Mouse (Mus musculus): ENCODE results near the gene Ms4a8a. TPM values are rescaled to one million over a fixed set of nuclear protein-coding genes. Genes with fewer than 3 reads are reported as not detected.
"Not testable (repeated sequence)": the region's sequence is repeated elsewhere in the genome, so short reads cannot be mapped to it uniquely, and the experiment has no call there.

The Ms4a8a gene
- polyA plus RNA-seq, 1 experiment from 2014 or later, result 9.1 TPM

DNA sequence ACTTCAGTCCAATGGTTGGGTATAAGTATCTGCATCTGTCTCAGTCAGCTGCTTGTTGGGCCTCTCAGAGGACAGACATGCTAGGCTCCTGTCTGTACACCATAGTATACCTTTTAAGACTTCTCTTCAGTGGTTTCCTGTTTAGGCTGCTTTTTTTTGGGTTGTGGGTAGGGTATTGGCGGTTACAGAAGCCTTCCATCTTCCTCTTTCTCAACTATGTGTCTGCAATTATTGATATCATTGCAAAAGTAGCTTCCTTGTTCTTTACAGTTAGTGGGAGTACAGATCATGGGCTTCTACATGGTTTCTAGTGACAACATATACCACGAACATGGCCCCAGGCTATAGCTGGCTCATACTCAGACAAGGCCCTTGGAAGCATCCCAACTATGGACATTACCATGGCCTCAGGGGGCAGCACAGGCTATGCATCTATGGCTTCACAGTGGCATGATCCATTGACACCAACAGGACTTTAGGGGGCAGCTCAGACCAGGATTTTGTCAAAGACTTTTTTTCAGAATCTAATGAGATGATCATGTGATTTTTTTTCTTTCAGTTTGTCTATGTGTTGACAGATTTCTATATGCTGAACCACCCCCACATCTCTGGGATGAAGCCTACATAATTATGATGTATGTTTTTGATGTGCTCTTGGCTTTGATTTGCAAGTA lies 15.6 kb downstream of the Ms4a8a start:
- H3K9ac ChIP-seq (replicated peaks; ENCODE audit: low read depth, low read length), result no peak overlapping the region
- H3K27ac ChIP-seq (ENCODE audit: low read length), result no peak overlapping the region
- no peaks in the 10 kb centered on the region for H3K27me3 ChIP-seq (ENCODE audit: control insufficient read depth, insufficient read depth, low read length)
- ATAC-seq (ENCODE audit: insufficient number of reproducible peaks, insufficient read depth, low FRiP score, low read depth), result no peak
- no peaks in the 10 kb centered on the region for H3K9me3 ChIP-seq (ENCODE audit: control insufficient read depth, low read depth, low read length)
- 79% methylated on average over 2 of the region's 2 CpGs for WGBS
- H3K4me3 ChIP-seq (ENCODE audit: low read depth, low read length), result no peak overlapping the region
- no peaks in the 10 kb centered on the region for H3K4me1 ChIP-seq (ENCODE audit: control insufficient read depth, insufficient read depth, low read length)
- H3K4me2 ChIP-seq (replicated peaks; ENCODE audit: low read depth, low read length), result no peak overlapping the region
- H3K36me3 ChIP-seq (ENCODE audit: control insufficient read depth, insufficient read depth, low read length), result no peaks in the 10 kb centered on the region

DNA sequence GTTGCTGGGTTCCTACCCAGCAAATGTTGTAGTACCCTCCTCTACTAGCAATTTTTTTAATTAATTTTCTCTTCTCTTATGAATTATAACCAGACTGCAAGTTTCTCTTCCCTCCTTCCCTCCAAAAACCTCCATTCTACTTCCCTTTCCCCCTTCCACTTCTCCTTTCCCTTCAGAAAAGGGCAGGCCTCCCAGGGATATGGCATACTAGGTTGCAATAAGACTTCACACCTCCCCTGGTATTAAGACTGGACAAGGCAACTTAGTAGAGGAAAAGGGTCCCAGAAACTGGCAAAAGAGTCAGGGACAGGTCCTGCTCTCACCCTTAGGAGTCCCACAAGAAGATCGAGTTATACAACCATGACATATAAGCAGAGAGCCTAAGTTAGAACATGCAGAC lies 20.0 kb downstream of the Ms4a8a start:
- Histone ChIP-seq H3K27me3 (ENCODE audit: control insufficient read depth, insufficient read depth, low read length) (no peaks in the 10 kb centered on the region), H3K27ac (ENCODE audit: low read length) (no peak overlapping the region), H3K9me3 (ENCODE audit: control insufficient read depth, low read depth, low read length) (no peaks in the 10 kb centered on the region), H3K4me2 (replicated peaks; ENCODE audit: low read depth, low read length) (no peak overlapping the region), H3K9ac (replicated peaks; ENCODE audit: low read depth, low read length) (no peak overlapping the region), H3K36me3 (ENCODE audit: control insufficient read depth, insufficient read depth, low read length) (no peaks in the 10 kb centered on the region), H3K4me1 (ENCODE audit: control insufficient read depth, insufficient read depth, low read length) (no peaks in the 10 kb centered on the region), H3K4me3 (ENCODE audit: low read depth, low read length) (no peak overlapping the region)
- 76% methylated on average over 1 of the region's 1 CpGs for WGBS
- ATAC-seq (ENCODE audit: insufficient number of reproducible peaks, insufficient read depth, low FRiP score, low read depth), result no peak

- Histone ChIP-seq H3K4me2 (replicated peaks; ENCODE audit: low read depth, low read length) (no peak overlapping the region), H3K9ac (replicated peaks; ENCODE audit: low read depth, low read length) (no peak overlapping the region), H3K27ac (ENCODE audit: low read length) (no peak overlapping the region), H3K27me3 (ENCODE audit: control insufficient read depth, insufficient read depth, low read length) (no peaks in the 10 kb centered on the region), H3K4me3 (ENCODE audit: low read depth, low read length) (no peak overlapping the region), H3K9me3 (ENCODE audit: control insufficient read depth, low read depth, low read length) (no peaks in the 10 kb centered on the region), H3K4me1 (ENCODE audit: control insufficient read depth, insufficient read depth, low read length) (no peaks in the 10 kb centered on the region), H3K36me3 (ENCODE audit: control insufficient read depth, insufficient read depth, low read length) (no peaks in the 10 kb centered on the region)
- no peak for ATAC-seq (ENCODE audit: insufficient number of reproducible peaks, insufficient read depth, low FRiP score, low read depth)
Measured at GRCm38 (mm10) chr19:11059967-11060366, 20.9 kb downstream of the Ms4a8a start.

GRCm38 (mm10) chr19:11055700-11056099 lies 25.2 kb downstream of the Ms4a8a start:
- not testable (repeated sequence) for H3K9ac ChIP-seq (replicated peaks; ENCODE audit: low read depth, low read length); H3K9me3 ChIP-seq (ENCODE audit: control insufficient read depth, low read depth, low read length); H3K4me1 ChIP-seq (ENCODE audit: control insufficient read depth, insufficient read depth, low read length); H3K27ac ChIP-seq (ENCODE audit: low read length); ATAC-seq (ENCODE audit: insufficient number of reproducible peaks, insufficient read depth, low FRiP score, low read depth); H3K4me3 ChIP-seq (ENCODE audit: low read depth, low read length); H3K27me3 ChIP-seq (ENCODE audit: control insufficient read depth, insufficient read depth, low read length); H3K36me3 ChIP-seq (ENCODE audit: control insufficient read depth, insufficient read depth, low read length); H3K4me2 ChIP-seq (replicated peaks; ENCODE audit: low read depth, low read length)
- 82% methylated on average over 1 of the region's 1 CpGs for WGBS

DNA sequence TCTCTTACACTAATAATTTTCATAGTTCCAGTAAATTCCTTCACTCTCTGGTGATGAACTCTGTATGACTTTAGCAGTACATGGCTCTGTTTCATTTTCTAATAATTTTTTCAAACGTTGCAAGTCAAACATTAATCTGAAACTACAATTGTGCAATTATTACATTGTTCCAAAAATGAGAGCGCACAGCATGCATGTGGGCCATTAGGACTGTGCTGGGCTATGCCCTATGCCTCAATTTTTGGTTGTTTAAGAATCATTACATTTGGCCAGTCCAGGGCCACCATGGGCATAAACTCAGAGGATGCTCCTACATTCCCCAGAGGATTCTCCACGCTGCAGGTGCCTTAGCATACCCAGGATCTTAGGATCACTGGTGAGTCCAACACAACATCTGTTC lies 27.6 kb downstream of the Ms4a8a start:
- Histone ChIP-seq H3K27me3 (ENCODE audit: control insufficient read depth, insufficient read depth, low read length) (no peaks in the 10 kb centered on the region), H3K4me2 (replicated peaks; ENCODE audit: low read depth, low read length) (no peak overlapping the region), H3K36me3 (ENCODE audit: control insufficient read depth, insufficient read depth, low read length) (no peaks in the 10 kb centered on the region), H3K9me3 (ENCODE audit: control insufficient read depth, low read depth, low read length) (no peaks in the 10 kb centered on the region), H3K27ac (ENCODE audit: low read length) (no peak overlapping the region), H3K4me3 (ENCODE audit: low read depth, low read length) (no peak overlapping the region), H3K4me1 (ENCODE audit: control insufficient read depth, insufficient read depth, low read length) (no peaks in the 10 kb centered on the region), H3K9ac (replicated peaks; ENCODE audit: low read depth, low read length) (no peak overlapping the region)
- ATAC-seq (ENCODE audit: insufficient number of reproducible peaks, insufficient read depth, low FRiP score, low read depth), result no peak
- 66% methylated on average over 3 of the region's 3 CpGs for WGBS

GRCm38 (mm10) chr19:11052877-11053276 lies 28.0 kb downstream of the Ms4a8a start:
- Histone ChIP-seq H3K9me3 (ENCODE audit: control insufficient read depth, low read depth, low read length) (no peaks in the 10 kb centered on the region), H3K4me2 (replicated peaks; ENCODE audit: low read depth, low read length) (no peak overlapping the region), H3K36me3 (ENCODE audit: control insufficient read depth, insufficient read depth, low read length) (no peaks in the 10 kb centered on the region), H3K4me1 (ENCODE audit: control insufficient read depth, insufficient read depth, low read length) (no peaks in the 10 kb centered on the region), H3K9ac (replicated peaks; ENCODE audit: low read depth, low read length) (no peak overlapping the region), H3K4me3 (ENCODE audit: low read depth, low read length) (no peak overlapping the region), H3K27me3 (ENCODE audit: control insufficient read depth, insufficient read depth, low read length) (no peaks in the 10 kb centered on the region), H3K27ac (ENCODE audit: low read length) (no peak overlapping the region)
- WGBS, result 56% methylated on average over 5 of the region's 5 CpGs
- no peak for ATAC-seq (ENCODE audit: insufficient number of reproducible peaks, insufficient read depth, low FRiP score, low read depth)

DNA sequence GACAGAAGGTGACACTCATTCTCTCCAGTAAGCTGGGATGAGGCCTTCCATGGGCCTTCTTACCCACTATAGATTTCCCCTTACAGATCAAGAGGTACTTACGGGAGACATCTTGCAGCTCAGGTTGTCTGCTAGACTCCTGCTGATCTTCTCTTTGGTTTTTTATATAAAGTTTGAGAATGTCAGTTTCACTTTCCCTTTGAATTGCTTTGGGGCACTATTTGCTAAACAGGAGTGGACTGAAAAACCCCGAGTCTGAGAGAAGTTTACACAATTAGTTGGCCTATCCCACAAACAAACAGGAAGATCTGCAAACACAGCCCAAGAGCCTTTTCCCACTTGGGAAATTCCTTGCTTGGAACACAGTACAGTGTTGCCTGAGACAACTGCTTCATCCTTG lies 30.6 kb downstream of the Ms4a8a start:
- H3K36me3 ChIP-seq (ENCODE audit: control insufficient read depth, insufficient read depth, low read length), result no peaks in the 10 kb centered on the region
- ATAC-seq (ENCODE audit: insufficient number of reproducible peaks, insufficient read depth, low FRiP score, low read depth), result no peak
- no peak overlapping the region for H3K4me2 ChIP-seq (replicated peaks; ENCODE audit: low read depth, low read length)
- H3K4me3 ChIP-seq (ENCODE audit: low read depth, low read length), result no peak overlapping the region
- no peak overlapping the region for H3K9ac ChIP-seq (replicated peaks; ENCODE audit: low read depth, low read length)
- 62% methylated on average over 2 of the region's 2 CpGs for WGBS
- H3K27me3 ChIP-seq (ENCODE audit: control insufficient read depth, insufficient read depth, low read length), result no peaks in the 10 kb centered on the region
- no peak overlapping the region for H3K27ac ChIP-seq (ENCODE audit: low read length)
- no peaks in the 10 kb centered on the region for H3K9me3 ChIP-seq (ENCODE audit: control insufficient read depth, low read depth, low read length)
- no peaks in the 10 kb centered on the region for H3K4me1 ChIP-seq (ENCODE audit: control insufficient read depth, insufficient read depth, low read length)

DNA sequence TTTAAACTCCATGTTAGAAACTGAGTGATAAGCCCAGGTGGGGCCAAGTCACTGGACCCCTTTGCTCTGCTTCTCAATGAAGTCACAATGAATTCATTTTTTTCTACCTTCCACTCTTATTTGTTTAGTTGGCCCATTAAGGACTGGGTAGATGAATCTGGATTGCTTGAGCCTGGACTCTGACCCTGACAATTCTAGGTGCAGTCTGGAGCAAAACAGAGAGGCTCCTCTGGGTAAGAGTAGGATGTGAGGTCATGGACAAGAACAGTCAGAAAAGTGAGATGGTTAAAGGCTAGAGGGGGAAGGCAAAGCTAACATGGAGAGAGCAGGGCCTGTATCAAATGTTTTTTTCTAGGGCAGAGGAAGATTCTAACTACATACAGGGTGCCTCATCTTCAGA lies 31.5 kb downstream of the Ms4a8a start:
- no peak overlapping the region for H3K27ac ChIP-seq (ENCODE audit: low read length)
- H3K9ac ChIP-seq (replicated peaks; ENCODE audit: low read depth, low read length), result no peak overlapping the region
- H3K4me1 ChIP-seq (ENCODE audit: control insufficient read depth, insufficient read depth, low read length), result no peaks in the 10 kb centered on the region
- H3K27me3 ChIP-seq (ENCODE audit: control insufficient read depth, insufficient read depth, low read length), result no peaks in the 10 kb centered on the region
- ATAC-seq (ENCODE audit: insufficient number of reproducible peaks, insufficient read depth, low FRiP score, low read depth), result no peak
- H3K36me3 ChIP-seq (ENCODE audit: control insufficient read depth, insufficient read depth, low read length), result no peaks in the 10 kb centered on the region
- no peak overlapping the region for H3K4me3 ChIP-seq (ENCODE audit: low read depth, low read length)
- no peak overlapping the region for H3K4me2 ChIP-seq (replicated peaks; ENCODE audit: low read depth, low read length)
- H3K9me3 ChIP-seq (ENCODE audit: control insufficient read depth, low read depth, low read length), result no peaks in the 10 kb centered on the region

DNA sequence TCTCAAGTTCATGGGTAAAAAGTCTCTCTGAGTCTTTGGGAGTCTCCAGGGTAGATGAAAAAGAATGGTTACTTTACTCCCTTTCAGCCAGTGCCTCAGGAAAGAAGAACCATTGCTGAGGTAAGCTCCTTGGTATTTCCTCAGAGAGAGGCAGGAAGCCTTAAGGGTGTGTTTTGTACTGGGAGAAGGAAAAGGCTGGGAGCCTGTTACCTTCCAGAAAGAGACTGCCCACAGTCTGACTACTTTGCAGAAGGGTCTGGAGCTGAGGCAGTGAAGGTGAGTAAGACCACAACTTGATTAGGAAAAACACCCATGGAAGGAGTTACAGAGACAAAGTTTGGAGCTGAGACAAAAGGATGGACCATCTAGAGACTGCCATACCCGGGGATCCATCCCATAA lies 32.4 kb downstream of the Ms4a8a start:
- H3K4me3 ChIP-seq (ENCODE audit: low read depth, low read length), result no peak overlapping the region
- no peaks in the 10 kb centered on the region for H3K27me3 ChIP-seq (ENCODE audit: control insufficient read depth, insufficient read depth, low read length)
- no peaks in the 10 kb centered on the region for H3K9me3 ChIP-seq (ENCODE audit: control insufficient read depth, low read depth, low read length)
- 80% methylated on average over 1 of the region's 1 CpGs for WGBS
- no peaks in the 10 kb centered on the region for H3K4me1 ChIP-seq (ENCODE audit: control insufficient read depth, insufficient read depth, low read length)
- H3K27ac ChIP-seq (ENCODE audit: low read length), result no peak overlapping the region
- H3K36me3 ChIP-seq (ENCODE audit: control insufficient read depth, insufficient read depth, low read length), result no peaks in the 10 kb centered on the region
- no peak for ATAC-seq (ENCODE audit: insufficient number of reproducible peaks, insufficient read depth, low FRiP score, low read depth)
- no peak overlapping the region for H3K4me2 ChIP-seq (replicated peaks; ENCODE audit: low read depth, low read length)
- H3K9ac ChIP-seq (replicated peaks; ENCODE audit: low read depth, low read length), result no peak overlapping the region
